8 mouse cellular contexts compared by ENCODE assay signal in genomic region chr6:124932314-124932695, GRCm38 (mm10). TPM values are rescaled to one million over a fixed set of nuclear protein-coding genes. Genes with fewer than 3 reads are reported as not detected.
DNase-seq lines count a peak whose midpoint lies in the region; ATAC-seq lines count a peak whose summit lies in the region.

No protein-coding gene starts in this region.

- peak overlapping the region; percentile 95 for H3K4me3 ChIP-seq in kidney, embryonic 16.5 days (ENCODE audit: low read length)
- peak overlapping the region; percentile 86 for H3K4me3 ChIP-seq in hindbrain, embryonic 11.5 days (ENCODE audit: low read depth, low read length)
- peak overlapping the region; percentile 96 for H3K4me3 ChIP-seq in midbrain, embryonic 14.5 days (replicated peaks; ENCODE audit: low read depth, low read length)

- H3K9me3 ChIP-seq in kidney, embryonic 16.5 days (ENCODE audit: low read length) = no peaks in the 10 kb centered on the region
- H3K9me3 ChIP-seq in hindbrain, embryonic 11.5 days (ENCODE audit: control insufficient read depth, low read length) = no peaks in the 10 kb centered on the region
- no peaks in the 10 kb centered on the region for H3K9me3 ChIP-seq in midbrain, embryonic 14.5 days (ENCODE audit: control insufficient read depth, low read length)

- no peak for ATAC-seq in kidney, embryonic 16.5 days (ENCODE audit: low FRiP score, low TSS enrichment)
- ATAC-seq in hindbrain, embryonic 11.5 days (ENCODE audit: low FRiP score) = no peak
- no peak for ATAC-seq in midbrain, embryonic 14.5 days (ENCODE audit: low FRiP score, low TSS enrichment)

- peak overlapping the region; percentile 85 for H3K4me2 ChIP-seq in kidney, embryonic 16.5 days (replicated peaks; ENCODE audit: low read depth, low read length)
- H3K4me2 ChIP-seq in hindbrain, embryonic 11.5 days (replicated peaks; ENCODE audit: low read depth, low read length) = peak overlapping the region; percentile 77
- H3K4me2 ChIP-seq in midbrain, embryonic 14.5 days (ENCODE audit: low read length) = peak overlapping the region; percentile 97

- 29% methylated on average over 12 of the region's 12 CpGs for WGBS in kidney, embryonic 16.5 days
- 50% methylated on average over 12 of the region's 12 CpGs for WGBS in hindbrain, embryonic 11.5 days
- WGBS in midbrain, embryonic 14.5 days = 45% methylated on average over 12 of the region's 12 CpGs

- peaks cover 17% of the 10 kb centered on the region for H3K4me1 ChIP-seq in kidney, embryonic 16.5 days (ENCODE audit: insufficient read depth, low read length)
- H3K4me1 ChIP-seq in hindbrain, embryonic 11.5 days (replicated peaks; ENCODE audit: control insufficient read depth, insufficient read depth, low read length) = peaks cover 6% of the 10 kb centered on the region; the same call in 1 of the 2 replicates
- peaks cover 16% of the 10 kb centered on the region for H3K4me1 ChIP-seq in midbrain, embryonic 14.5 days (ENCODE audit: control insufficient read depth, insufficient read depth, low read length)

- no peaks in the 10 kb centered on the region for H3K27me3 ChIP-seq in kidney, embryonic 16.5 days (ENCODE audit: insufficient read depth, low read length)
- H3K27me3 ChIP-seq in hindbrain, embryonic 11.5 days (ENCODE audit: control insufficient read depth, insufficient read depth, low read length) = no peaks in the 10 kb centered on the region
- no peaks in the 10 kb centered on the region for H3K27me3 ChIP-seq in midbrain, embryonic 14.5 days (ENCODE audit: control insufficient read depth, insufficient read depth, low read length)

- no peak for DNase-seq in kidney, adult 8-10 months
- DNase-seq in cerebellum, postnatal 10 days = peak; percentile 70 to 71
- no peak for DNase-seq in hindbrain, embryonic 11.5 days (ENCODE audit: low spot score)
- DNase-seq in midbrain, embryonic 14.5 days = no peak
- no peak for DNase-seq in layer of hippocampus, postnatal 14 days (ENCODE audit: low spot score in 2 of 2)
- DNase-seq in Muller cell, postnatal 12 days (ENCODE audit: inconsistent ontology term) = no peak
- DNase-seq in layer of hippocampus, adult 9-10 months (ENCODE audit: low spot score) = no peak

- peaks cover 38% of the 10 kb centered on the region for H3K36me3 ChIP-seq in kidney, embryonic 16.5 days (ENCODE audit: insufficient read depth, low read length)
- H3K36me3 ChIP-seq in hindbrain, embryonic 11.5 days (ENCODE audit: control insufficient read depth, insufficient read depth, low read length) = peaks cover 11% of the 10 kb centered on the region
- H3K36me3 ChIP-seq in midbrain, embryonic 14.5 days (ENCODE audit: control insufficient read depth, insufficient read depth, low read length) = peaks cover 41% of the 10 kb centered on the region

- H3K27ac ChIP-seq in kidney, embryonic 16.5 days (ENCODE audit: low read length) = peak overlapping the region; percentile 97
- no peak overlapping the region for H3K27ac ChIP-seq in hindbrain, embryonic 11.5 days (ENCODE audit: low read depth, low read length)
- H3K27ac ChIP-seq in midbrain, embryonic 14.5 days (replicated peaks; ENCODE audit: low read depth, low read length) = peak overlapping the region; percentile 97; the same call in 1 of the 2 replicates

- peak overlapping the region; percentile 97 for H3K9ac ChIP-seq in kidney, embryonic 16.5 days (replicated peaks; ENCODE audit: low read length)
- H3K9ac ChIP-seq in hindbrain, embryonic 11.5 days (ENCODE audit: low read depth, low read length) = peak overlapping the region; percentile 93
- peak overlapping the region; percentile 95 for H3K9ac ChIP-seq in midbrain, embryonic 14.5 days (replicated peaks; ENCODE audit: low read length)

RNA-seq across cellular contexts. Expression of gene Mlf2, which starts 1.1 kb away (rescaled TPM):
- 366 and 380 TPM in 2 replicates for polyA plus RNA-seq in kidney, embryonic 16.5 days (2015; fragmentation: Nextera tagmentation; extraction: Ambion mirVana)
- 443 and 465 TPM in 2 replicates for polyA plus RNA-seq in hindbrain, embryonic 11.5 days (2014; fragmentation: Nextera tagmentation; extraction: Ambion mirVana)
- polyA plus RNA-seq in midbrain, embryonic 14.5 days (2014; fragmentation: Nextera tagmentation; extraction: Ambion mirVana) = 535 and 570 TPM in 2 replicates
- 100 to 1,000 TPM; 681 to 696 TPM for total RNA-seq in layer of hippocampus, postnatal 14 days (2021)

RNA-seq across cellular contexts. Expression of gene Ptms, which starts 12.4 kb away (rescaled TPM):
- polyA plus RNA-seq in kidney, embryonic 16.5 days (2015; fragmentation: Nextera tagmentation; extraction: Ambion mirVana) = 269 and 274 TPM in 2 replicates
- polyA plus RNA-seq in hindbrain, embryonic 11.5 days (2014; fragmentation: Nextera tagmentation; extraction: Ambion mirVana) = 321 and 337 TPM in 2 replicates
- polyA plus RNA-seq in midbrain, embryonic 14.5 days (2014; fragmentation: Nextera tagmentation; extraction: Ambion mirVana) = 749 and 823 TPM in 2 replicates
- 1,000 to 10,000 TPM; 1,231 to 1,331 TPM for total RNA-seq in layer of hippocampus, postnatal 14 days (2021)

RNA-seq across cellular contexts. Expression of gene Lag3, which starts 20.8 kb away (rescaled TPM):
- polyA plus RNA-seq in kidney, embryonic 16.5 days (2015; fragmentation: Nextera tagmentation; extraction: Ambion mirVana) = 1.3 and 2.6 TPM in 2 replicates
- 1.2 and 2.5 TPM in 2 replicates for polyA plus RNA-seq in hindbrain, embryonic 11.5 days (2014; fragmentation: Nextera tagmentation; extraction: Ambion mirVana)
- 3.3 and 3.5 TPM in 2 replicates for polyA plus RNA-seq in midbrain, embryonic 14.5 days (2014; fragmentation: Nextera tagmentation; extraction: Ambion mirVana)
- total RNA-seq in layer of hippocampus, postnatal 14 days (2021) = 1 to 10 TPM; 2.6 to 3.0 TPM

RNA-seq across cellular contexts. Expression of gene Cops7a, which starts 33.0 kb away (rescaled TPM):
- 178 and 179 TPM in 2 replicates for polyA plus RNA-seq in kidney, embryonic 16.5 days (2015; fragmentation: Nextera tagmentation; extraction: Ambion mirVana)
- 94.3 and 99.7 TPM in 2 replicates for polyA plus RNA-seq in hindbrain, embryonic 11.5 days (2014; fragmentation: Nextera tagmentation; extraction: Ambion mirVana)
- polyA plus RNA-seq in midbrain, embryonic 14.5 days (2014; fragmentation: Nextera tagmentation; extraction: Ambion mirVana) = 85.6 and 85.9 TPM in 2 replicates
- total RNA-seq in layer of hippocampus, postnatal 14 days (2021) = 100 to 1,000 TPM; 125 to 128 TPM

RNA-seq across cellular contexts. Expression of gene Cd4, which starts 44.3 kb away (rescaled TPM):
- 0.10 and 0.28 TPM in 2 replicates for polyA plus RNA-seq in kidney, embryonic 16.5 days (2015; fragmentation: Nextera tagmentation; extraction: Ambion mirVana)
- 0.19 TPM in 1 of 2 replicates, not detected in the other for polyA plus RNA-seq in hindbrain, embryonic 11.5 days (2014; fragmentation: Nextera tagmentation; extraction: Ambion mirVana)
- polyA plus RNA-seq in midbrain, embryonic 14.5 days (2014; fragmentation: Nextera tagmentation; extraction: Ambion mirVana) = 0.11 and 0.27 TPM in 2 replicates
- total RNA-seq in layer of hippocampus, postnatal 14 days (2021) = under 1 TPM; 0.29 to 0.58 TPM

Comparison
In these comparisons a context has a peak if more than half of its experiments do, and no peak if none do; other contexts are left out.
1. DNase-seq: peak in cerebellum, postnatal 10 days (2 of 2); none in kidney, adult 8-10 months (0 of 2), hindbrain, embryonic 11.5 days (single experiment), midbrain, embryonic 14.5 days (single experiment), layer of hippocampus, postnatal 14 days (0 of 2), Muller cell, postnatal 12 days (single experiment) and layer of hippocampus, adult 9-10 months (single experiment).
2. Peak in every context shown above with its lines, with median percentiles within 50 percentile points of each other: H3K4me2 ChIP-seq, H3K4me3 ChIP-seq and H3K9ac ChIP-seq.